Mouse (Mus musculus) spleen, adult 12 weeks (tissue): ENCODE results near the gene Dgkq.

Source experiments
- DNase-seq: peaks from one replicate; pipeline ENCODE4 v3.0.0; 2022; ENCODE audit warnings: low spot score

The Dgkq gene

DNA sequence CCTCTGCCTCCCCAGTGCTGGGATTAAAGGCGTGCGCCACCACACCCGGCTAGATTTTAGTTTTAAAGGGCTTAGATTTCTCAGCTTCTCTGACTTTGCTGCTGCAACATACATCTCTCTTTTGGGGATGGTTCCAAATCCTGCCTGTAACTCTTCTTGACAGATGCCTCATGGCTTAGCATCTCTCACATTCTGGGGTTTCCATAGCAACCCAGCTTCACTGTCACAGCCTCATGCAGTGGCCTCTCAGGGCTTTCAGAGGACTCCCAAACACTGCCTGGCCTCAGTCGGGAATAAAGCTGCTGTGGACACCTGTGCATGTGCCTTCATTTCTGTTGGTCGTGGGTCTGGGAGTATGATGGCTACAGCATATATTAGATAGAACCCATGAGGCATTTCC lies 19.6 kb upstream of the Dgkq start:
- no peak for DNase-seq

GRCm38 (mm10) chr5:108680871-108681270 lies 11.4 kb upstream of the Dgkq start:
- DNase-seq: no peak

GRCm38 (mm10) chr5:108679909-108680308 lies 10.4 kb upstream of the Dgkq start:
- no peak for DNase-seq

DNA sequence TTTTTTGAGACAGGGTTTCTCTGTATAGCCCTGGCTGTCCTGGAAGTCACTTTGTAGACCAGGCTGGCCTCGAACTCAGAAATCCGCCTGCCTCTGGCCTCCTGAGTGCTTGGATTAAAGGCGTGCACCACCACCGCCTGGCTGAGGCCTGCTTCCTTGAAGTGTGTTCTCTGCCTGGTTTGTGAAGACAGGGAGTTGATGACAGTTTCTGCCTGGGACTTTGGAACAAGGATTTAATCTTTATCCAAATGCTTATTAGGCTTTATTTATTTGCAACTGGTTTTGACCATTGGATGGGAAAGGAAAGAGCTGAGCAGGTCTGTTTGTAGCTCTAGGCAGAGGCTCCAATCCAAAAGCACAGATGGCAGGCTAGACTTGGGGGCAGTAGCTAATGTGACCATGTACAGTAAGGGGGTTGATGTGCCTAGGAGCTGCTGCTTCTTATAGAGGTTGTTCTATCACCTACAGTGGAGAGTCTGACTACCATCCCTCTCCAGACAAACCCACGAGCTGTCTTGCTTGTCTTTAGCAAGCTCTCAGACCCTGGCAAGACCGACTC lies 8.9 kb upstream of the Dgkq start:
- no peak for DNase-seq

DNA sequence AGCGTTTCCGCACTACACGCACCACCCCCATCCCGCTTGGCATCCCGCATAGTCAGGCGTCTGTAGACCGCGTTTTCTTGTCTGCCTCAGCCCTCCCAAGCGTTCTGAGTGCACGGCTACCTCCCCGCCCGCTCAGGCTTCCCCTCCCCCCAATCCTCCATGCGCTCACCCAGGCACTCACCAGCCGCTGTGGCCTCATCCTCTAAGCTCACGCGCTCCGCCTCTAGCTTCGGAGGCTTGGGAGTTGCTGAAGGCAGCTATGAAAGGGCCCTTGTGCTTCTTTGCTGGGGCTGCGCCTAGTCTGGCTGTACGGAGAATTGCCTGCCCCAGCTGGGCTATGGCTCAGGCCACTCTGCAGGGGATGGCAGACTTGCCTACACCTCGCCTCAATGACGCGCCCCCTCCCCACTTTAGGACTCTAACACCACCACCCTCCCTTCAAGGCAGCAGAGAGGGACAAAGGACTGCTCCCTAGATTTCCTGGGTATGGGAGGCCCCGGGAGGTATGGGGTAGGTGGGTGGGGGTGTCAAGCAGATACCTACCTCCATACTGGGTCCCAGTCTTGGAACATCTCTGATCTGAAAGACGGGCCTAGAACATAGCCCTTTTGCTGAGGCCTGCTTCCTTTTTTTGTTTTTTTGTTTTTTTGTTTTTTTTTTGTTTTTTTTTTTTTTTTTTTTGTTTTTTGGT lies 8.3 kb upstream of the Dgkq start:
- DNase-seq: no peak

DNA sequence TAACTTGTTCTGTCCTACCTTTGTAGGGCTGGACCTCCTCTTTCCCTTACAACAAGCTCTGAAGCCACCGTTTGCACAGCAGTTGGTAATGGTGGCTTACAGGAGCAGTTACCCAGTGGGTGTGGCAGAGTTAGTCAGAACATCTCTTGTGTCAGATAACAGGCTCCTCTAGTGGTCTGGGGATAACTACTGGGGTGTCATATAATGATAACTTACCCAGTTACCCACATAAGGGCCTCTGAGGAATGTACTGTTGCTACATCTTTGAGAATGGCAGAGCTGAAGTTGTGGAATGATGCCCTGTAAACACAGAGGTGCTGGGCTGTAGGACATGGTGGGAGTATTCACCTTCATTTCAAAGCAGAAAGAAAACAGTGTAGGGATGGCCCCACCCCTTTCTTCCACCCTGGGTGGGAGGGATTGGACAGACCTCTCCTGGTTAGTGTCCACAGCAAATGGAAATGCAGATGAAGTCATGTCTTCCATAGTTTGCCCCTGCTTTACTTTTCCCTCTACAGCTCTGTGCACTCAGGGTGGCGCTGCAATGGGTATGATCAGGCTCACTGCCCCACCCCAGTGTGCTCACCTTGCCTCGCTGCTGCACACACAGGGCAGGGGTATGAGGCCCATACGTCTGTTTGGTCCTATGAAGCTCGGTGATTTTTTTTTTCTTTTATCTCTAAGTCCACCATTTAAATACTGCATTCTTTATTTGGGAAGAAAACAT lies 7.5 kb upstream of the Dgkq start:
- DNase-seq: no peak

DNA sequence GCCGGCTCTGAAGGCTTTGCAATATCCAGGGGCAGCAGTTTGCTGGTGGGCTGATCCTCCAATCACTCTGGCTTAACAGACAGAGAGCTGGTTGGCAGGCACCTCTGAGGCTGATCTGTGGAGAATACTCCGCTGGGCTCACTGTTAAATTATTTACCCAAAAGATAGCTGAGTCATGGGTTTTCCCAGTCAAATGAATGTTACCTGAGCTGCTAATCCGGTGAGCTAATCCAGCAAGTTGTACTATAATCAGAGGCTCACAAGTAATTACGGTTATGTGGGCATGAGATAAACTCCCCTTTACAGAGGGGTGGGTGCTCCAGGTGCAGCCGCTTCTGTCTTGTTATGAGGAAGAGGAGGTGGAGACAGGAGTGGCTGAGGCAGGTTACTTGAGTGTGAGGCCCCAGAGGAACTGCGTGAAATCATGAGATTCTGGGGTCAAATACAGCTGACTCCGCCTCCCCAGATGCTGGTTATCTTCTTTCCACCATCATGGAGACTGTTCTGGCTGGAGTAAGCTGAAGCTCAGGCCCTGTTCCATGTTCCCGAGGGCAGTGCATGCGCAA lies 5.9 kb upstream of the Dgkq start, which contains the start of gene Slc26a1:
TSS of gene Slc26a1 (minus strand) at position 319 of the 566 bp plus-strand sequence.
- no peak for DNase-seq

DNA sequence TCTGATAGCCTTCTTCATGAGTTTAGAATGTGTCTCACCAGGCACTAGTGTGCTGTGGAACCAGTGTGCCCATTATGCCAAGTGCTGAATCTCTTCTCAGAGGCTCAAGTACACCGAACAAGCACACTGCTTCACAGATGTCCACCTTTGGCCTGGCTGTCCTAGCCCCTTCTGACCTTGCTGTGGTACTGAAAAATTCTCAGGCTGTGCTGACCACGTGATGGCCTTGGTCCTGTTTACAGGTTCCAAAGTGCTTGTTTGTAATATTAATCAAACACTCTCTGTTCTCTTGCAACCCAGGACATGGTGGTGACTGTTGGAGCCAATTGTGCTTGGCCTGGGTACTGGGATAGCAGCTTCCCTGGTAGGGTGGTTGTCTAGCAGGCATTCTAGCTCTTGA lies 5.2 kb upstream of the Dgkq start:
- DNase-seq: no peak

DNA sequence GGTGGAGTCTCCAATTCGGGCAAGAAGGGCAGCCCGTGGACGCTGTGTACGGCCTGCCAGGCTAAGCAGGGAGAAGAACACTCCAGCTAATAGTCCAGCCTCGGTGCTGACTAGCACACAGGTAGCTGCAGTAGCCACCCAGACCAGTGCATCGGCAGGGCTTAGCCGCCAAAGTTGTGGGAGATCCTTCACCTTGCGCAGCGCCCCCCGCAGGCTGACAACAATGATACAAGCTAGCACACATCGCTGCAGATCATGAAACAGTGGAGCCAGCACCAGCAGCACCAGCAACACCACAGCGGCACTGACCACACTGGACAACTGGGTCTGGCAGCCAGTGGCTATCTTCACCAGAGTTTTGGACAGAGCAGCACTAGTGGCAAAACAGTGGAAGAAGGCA lies 2.3 kb upstream of the Dgkq start:
- no peak for DNase-seq

DNA sequence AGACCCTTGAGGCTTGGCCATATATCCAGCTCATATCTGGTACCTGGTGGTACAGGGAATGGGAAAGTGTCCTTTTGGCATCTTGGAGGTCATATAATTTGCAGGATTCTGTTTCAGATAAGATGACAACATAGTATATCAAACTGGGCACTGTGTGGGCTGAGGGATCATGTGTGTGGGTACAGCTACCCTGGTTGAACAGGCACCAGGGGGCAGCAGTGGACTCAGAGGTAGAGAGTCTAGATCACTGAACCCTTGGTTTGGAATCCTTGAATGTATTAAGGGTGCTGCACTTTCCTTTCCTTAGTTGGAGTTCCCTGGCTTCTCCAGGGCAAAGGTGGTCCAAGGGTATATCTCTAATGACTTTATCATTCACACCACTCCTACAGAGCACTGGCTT lies 1.3 kb upstream of the Dgkq start:
- DNase-seq: peak; percentile 48

DNA sequence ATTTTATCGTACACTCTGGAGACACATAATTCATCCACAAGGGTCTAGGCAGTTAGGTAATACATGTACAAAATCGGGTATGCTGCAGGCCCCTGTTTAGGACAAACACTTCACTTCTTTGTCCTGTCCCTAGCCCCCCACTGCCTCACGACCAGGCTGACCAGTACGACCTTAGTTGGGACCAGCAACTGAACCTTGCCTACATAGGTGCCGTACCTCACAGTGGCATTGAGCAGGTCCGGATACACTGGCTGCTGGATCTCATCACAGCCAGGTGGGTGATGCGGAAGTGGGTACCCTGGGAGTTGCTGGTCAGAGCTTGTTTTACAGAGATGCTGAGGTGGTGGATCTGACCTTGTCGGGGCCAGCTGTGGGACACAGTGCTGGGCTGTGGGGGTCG lies 514 bp upstream of the Dgkq start:
- DNase-seq: no peak

- DNase-seq: no peak
Measured at GRCm38 (mm10) chr5:108668387-108668932, 1.0 kb downstream of the Dgkq start.

DNA sequence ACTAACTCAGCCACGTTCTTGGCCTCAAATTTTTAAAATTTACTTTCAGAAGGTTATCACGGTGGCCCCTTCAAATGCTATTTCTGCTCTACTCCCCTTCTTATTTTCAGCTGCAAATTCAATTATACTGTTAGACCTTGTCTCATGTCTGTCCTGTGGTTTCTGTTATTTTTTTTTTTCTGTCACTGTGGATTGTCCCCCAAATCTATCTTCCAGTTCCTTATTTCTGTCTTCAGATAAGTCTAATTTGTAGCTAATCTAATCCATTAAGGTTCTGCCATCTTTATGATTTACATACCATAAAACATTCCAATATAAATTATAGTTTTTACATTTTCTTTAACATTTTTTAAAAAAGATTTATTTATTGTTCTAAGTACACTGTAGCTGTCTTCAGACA lies 2.1 kb downstream of the Dgkq start:
- DNase-seq: no peak

- no peak for DNase-seq
Measured at GRCm38 (mm10) chr5:108665066-108665465, 4.4 kb downstream of the Dgkq start.

GRCm38 (mm10) chr5:108662772-108663171 lies 6.7 kb downstream of the Dgkq start:
- no peak for DNase-seq

DNA sequence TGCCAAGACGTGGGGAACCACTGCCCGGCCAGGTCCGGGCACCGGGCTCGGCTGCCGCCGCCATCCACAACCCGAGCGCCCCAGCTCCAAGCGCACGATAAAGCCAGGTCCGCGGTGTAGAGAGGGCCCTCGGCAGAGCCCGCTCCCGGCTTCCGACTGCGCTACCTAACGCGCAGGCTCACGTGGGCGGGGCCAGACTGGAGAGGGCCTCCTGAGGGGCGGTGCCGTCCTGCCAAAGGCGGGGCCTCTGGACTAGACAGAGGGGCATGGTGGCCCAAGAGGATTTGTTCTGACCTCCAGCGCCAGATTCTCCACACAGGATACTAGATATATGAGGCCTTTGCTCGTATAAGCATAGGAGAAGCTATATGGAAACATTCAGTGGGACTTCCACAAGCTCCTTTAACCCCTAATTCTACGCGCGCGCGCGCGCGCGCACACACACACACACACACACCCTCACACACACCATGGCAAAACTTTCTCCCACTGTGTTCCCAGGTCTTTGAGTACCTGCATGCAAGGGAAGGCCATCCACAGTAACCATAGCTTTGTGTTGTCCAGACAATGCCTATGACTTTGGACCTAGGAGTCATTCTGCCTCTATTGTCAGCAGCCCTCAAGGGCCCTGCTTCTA lies 8.7 kb downstream of the Dgkq start:
- peak; percentile 84 for DNase-seq

- no peak for DNase-seq
Measured at GRCm38 (mm10) chr5:108659698-108660631, 9.5 kb downstream of the Dgkq start, which contains the start of gene Idua. Gene Idua, plus strand, starts transcription at chr5:108660331.

DNA sequence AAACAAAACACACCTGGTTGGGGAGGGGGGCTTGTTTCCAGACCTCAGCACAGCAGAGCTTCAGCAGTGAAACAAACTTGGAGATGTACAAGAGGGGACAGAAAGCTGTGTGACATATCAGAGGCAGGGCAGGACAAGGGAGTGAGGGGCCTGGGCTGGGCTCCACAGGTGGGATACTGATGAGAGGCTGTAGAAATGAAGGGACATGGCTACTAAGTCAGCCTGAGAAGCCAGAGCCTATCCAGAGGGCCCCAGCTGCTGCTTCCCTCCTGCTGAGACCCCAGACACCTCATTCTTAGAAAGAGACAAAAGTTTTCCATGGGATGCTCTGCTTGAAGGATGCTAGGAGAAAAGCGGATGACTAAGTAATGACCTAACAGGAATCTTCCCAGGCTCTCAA lies 10.9 kb downstream of the Dgkq start:
- DNase-seq: no peak

- no peak for DNase-seq
Measured at GRCm38 (mm10) chr5:108657406-108657805, 12.1 kb downstream of the Dgkq start.

GRCm38 (mm10) chr5:108655891-108656650 lies 13.4 kb downstream of the Dgkq start:
- no peak for DNase-seq
